Mouse (Mus musculus): ENCODE measurements around the gene Krt8.

DNA sequence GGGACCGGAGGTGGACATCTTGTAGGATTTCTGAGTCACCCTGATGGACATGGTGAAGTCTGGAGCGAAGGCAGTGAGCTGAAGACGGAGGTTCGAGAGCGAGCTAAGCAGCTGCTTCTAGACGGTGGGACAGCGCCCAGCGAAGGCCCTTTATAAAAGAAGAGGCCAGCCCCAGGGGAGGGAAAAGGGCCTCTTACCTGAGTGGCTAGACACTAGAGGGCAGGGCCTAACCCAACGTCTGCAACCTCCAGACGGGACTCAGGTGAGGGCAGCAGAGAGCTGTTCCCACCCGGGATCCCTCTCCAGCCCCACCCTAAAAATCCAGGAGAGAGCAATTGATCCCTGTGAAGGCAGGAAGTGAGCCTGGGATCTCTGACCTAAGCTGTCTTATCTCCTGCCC is at the start of gene Krt8:
- TF ChIP-seq CTCF (IDR thresholded peaks at IDR 0.05; ENCODE audit: low read depth) (no peak), EP300 (IDR thresholded peaks at IDR 0.05; ENCODE audit: low read depth) (no peak)

Data from heart, postnatal 0 days (tissue).